Mouse (Mus musculus) cerebellum, postnatal 14 days (tissue): Measurements from ENCODE around the gene Pih1d1.

Source experiments
- DNase-seq, 2 experiments: peaks; one replicate each; pipeline ENCODE4 v3.0.0; 2021; ENCODE audit warnings: mixed read lengths in 2 of 2

Pih1d1 gene

GRCm38 (mm10) chr7:45169495-45169894 is 15.4 kb downstream of the Pih1d1 start:
- peak; percentile 71 to 82 for DNase-seq

GRCm38 (mm10) chr7:45172974-45173373 is 18.9 kb downstream of the Pih1d1 start:
- DNase-seq: peak; percentile 54 to 73

- peak in 1 of 2 experiments; percentile 47 for DNase-seq
Observed at GRCm38 (mm10) chr7:45173772-45174171, 19.7 kb downstream of the Pih1d1 start.

GRCm38 (mm10) chr7:45174567-45175280 is 20.6 kb downstream of the Pih1d1 start:
- peak in 1 of 2 experiments; percentile 30 for DNase-seq

GRCm38 (mm10) chr7:45175398-45175797 is 21.3 kb downstream of the Pih1d1 start:
- DNase-seq: no peak

GRCm38 (mm10) chr7:45175929-45176328 is 21.8 kb downstream of the Pih1d1 start:
- peak in 1 of 2 experiments; percentile 23 for DNase-seq

- DNase-seq: peak in 1 of 2 experiments; percentile 44
Observed at GRCm38 (mm10) chr7:45176356-45176755, 22.3 kb downstream of the Pih1d1 start.

GRCm38 (mm10) chr7:45178550-45178949 is 24.4 kb downstream of the Pih1d1 start:
- no peak for DNase-seq

- DNase-seq: no peak
Observed at GRCm38 (mm10) chr7:45179469-45179868, 25.4 kb downstream of the Pih1d1 start, which contains the start of gene Gfy. Gfy (minus strand) TSS chr7:45179569.

GRCm38 (mm10) chr7:45180896-45181477 is 26.9 kb downstream of the Pih1d1 start, which contains the start of gene Pth2:
Pth2 (plus strand) TSS chr7:45180995.
- peak in 1 of 2 experiments; percentile 24 for DNase-seq

GRCm38 (mm10) chr7:45181540-45181939 is 27.4 kb downstream of the Pih1d1 start:
- DNase-seq: peak in 1 of 2 experiments; percentile 29

- peak; percentile 88 for DNase-seq
Observed at GRCm38 (mm10) chr7:45182199-45182601, 28.1 kb downstream of the Pih1d1 start.

- DNase-seq: no peak
Observed at GRCm38 (mm10) chr7:45182606-45183005, 28.5 kb downstream of the Pih1d1 start.

- DNase-seq: no peak
Observed at GRCm38 (mm10) chr7:45183672-45184071, 29.6 kb downstream of the Pih1d1 start.

- DNase-seq: no peak
Observed at GRCm38 (mm10) chr7:45185921-45186320, 31.8 kb downstream of the Pih1d1 start.

GRCm38 (mm10) chr7:45189600-45189999 is 35.5 kb downstream of the Pih1d1 start:
- peak in 1 of 2 experiments; percentile 43 for DNase-seq

GRCm38 (mm10) chr7:45190186-45190585 is 36.1 kb downstream of the Pih1d1 start:
- no peak for DNase-seq

- peak in 1 of 2 experiments; percentile 28 for DNase-seq
Observed at GRCm38 (mm10) chr7:45191161-45191560, 37.1 kb downstream of the Pih1d1 start.

- peak; percentile 85 to 92 for DNase-seq
Observed at GRCm38 (mm10) chr7:45191803-45192363, 37.8 kb downstream of the Pih1d1 start.

- peak; percentile 49 to 58 for DNase-seq
Observed at GRCm38 (mm10) chr7:45192585-45193310, 38.6 kb downstream of the Pih1d1 start.

GRCm38 (mm10) chr7:45193406-45193805 is 39.3 kb downstream of the Pih1d1 start:
- DNase-seq: peak; percentile 79 to 80

- peak; percentile 69 to 73 for DNase-seq
Observed at GRCm38 (mm10) chr7:45193871-45194785, 40.0 kb downstream of the Pih1d1 start.
